Mouse (Mus musculus): ENCODE results near the gene Taf1b. TPM values are rescaled to one million over a fixed set of nuclear protein-coding genes. Genes with fewer than 3 reads are reported as not detected.

Gene Taf1b
- total and polyA plus RNA-seq, 3 experiments: 2.7 to 43.1 (median 38.8) TPM

GRCm38 (mm10) chr12:24580452-24580851, 82.3 kb downstream of the Taf1b start:
- TF ChIP-seq CTCF (IDR thresholded peaks at IDR 0.05; ENCODE audit: low read depth, low read length) (no peak), GATA1 (IDR thresholded peaks at IDR 0.05; ENCODE audit: borderline replicate concordance, low read length) (no peak), TAL1 (conservative IDR thresholded peaks at IDR 0.05; ENCODE audit: low read depth, low read length) (no peak), POLR2AphosphoS5 (IDR thresholded peaks at IDR 0.05; ENCODE audit: insufficient replicate concordance, low read depth, low read length) (no peak), GATA2 (IDR thresholded peaks at IDR 0.05; ENCODE audit: borderline replicate concordance, low read depth, low read length) (no peak)
- Histone ChIP-seq H3K9me3 (replicated peaks) (no peaks in the 10 kb centered on the region), H3K36me3 (replicated peaks) (peaks cover 58% of the 10 kb centered on the region), H3K4me3 (ENCODE audit: low read depth, low read length) (no peak overlapping the region), H3K27me3 (ENCODE audit: insufficient read depth, low read length) (no peaks in the 10 kb centered on the region), H3K4me1 (ENCODE audit: insufficient read depth, low read depth, low read length) (no peaks in the 10 kb centered on the region)
- no peak for DNase-seq (ENCODE audit: low spot score)
- no peak for ATAC-seq (ENCODE audit: extremely low read depth, insufficient number of reproducible peaks, low FRiP score, poor library complexity, severe bottlenecking)

DNA sequence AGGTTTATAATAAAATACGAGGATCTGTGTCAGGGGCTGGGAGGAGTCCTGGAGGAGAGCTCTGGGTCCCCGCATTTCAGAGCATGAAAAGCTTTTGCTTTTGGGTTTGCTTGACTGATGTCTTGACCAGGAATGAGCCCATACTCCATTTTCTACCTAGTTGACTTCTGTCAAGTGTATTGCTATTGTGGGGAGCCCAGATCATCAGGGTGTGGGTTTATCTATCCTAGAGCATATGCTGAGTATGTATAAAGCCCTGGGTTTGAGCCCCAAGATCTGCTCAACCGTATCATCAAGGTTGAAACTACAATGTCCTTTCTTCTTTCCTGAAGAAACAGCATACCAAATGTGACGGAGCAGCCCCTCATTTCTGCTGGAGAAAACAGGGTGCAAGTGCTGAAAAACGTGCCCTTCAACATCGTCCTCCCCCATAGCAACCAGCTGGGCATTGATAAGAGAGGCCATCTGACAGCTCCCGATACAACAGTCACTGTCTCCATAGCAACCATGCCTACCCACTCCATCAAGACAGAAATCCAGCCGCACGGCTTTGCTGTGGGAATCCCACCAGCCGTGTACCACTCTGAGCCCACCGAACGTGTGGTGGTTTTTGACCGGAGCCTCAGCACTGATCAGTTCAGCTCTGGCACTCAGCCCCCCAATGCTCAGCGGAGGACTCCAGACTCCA, 83.0 kb downstream of the Taf1b start:
- Histone ChIP-seq H3K27me3 (ENCODE audit: insufficient read depth, low read length) (no peaks in the 10 kb centered on the region), H3K4me1 (ENCODE audit: insufficient read depth, low read depth, low read length) (no peaks in the 10 kb centered on the region), H3K36me3 (replicated peaks) (peaks cover 57% of the 10 kb centered on the region), H3K4me3 (ENCODE audit: low read depth, low read length) (no peak overlapping the region), H3K9me3 (replicated peaks) (no peaks in the 10 kb centered on the region)
- TF ChIP-seq CTCF (IDR thresholded peaks at IDR 0.05; ENCODE audit: low read depth, low read length) (no peak), POLR2AphosphoS5 (IDR thresholded peaks at IDR 0.05; ENCODE audit: insufficient replicate concordance, low read depth, low read length) (no peak), GATA2 (IDR thresholded peaks at IDR 0.05; ENCODE audit: borderline replicate concordance, low read depth, low read length) (no peak), GATA1 (IDR thresholded peaks at IDR 0.05; ENCODE audit: borderline replicate concordance, low read length) (no peak)
- DNase-seq (ENCODE audit: low spot score): no peak
- ATAC-seq (ENCODE audit: extremely low read depth, insufficient number of reproducible peaks, low FRiP score, poor library complexity, severe bottlenecking): no peak

GRCm38 (mm10) chr12:24583653-24584052, 85.5 kb downstream of the Taf1b start:
- H3K36me3 ChIP-seq (replicated peaks): peaks cover 56% of the 10 kb centered on the region

DNA sequence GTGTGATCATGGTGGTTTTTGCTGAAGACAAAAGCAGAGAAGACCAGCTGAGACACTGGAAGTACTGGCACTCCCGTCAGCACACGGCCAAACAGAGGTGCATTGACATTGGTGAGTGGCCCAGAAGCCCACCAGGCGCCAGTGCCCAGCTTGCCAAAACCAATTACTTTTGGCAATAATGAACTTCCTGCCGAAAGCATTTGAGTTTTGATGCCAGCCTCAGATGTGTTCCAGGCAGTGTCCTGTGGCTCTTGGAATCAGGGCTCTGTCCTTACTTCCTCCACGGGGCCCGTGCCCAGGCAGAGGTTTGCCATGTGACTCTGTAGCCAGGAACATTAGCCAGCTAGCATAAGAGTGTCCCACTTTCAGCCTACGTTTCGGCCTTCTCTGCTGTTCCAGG, 86.7 kb downstream of the Taf1b start:
- no peaks in the 10 kb centered on the region for H3K27me3 ChIP-seq (ENCODE audit: insufficient read depth, low read length)

More at GRCm38 (mm10) chr12:24583653-24584052, 85.5 kb downstream of the Taf1b start:
- Histone ChIP-seq H3K4me3 (ENCODE audit: low read depth, low read length) (no peak overlapping the region), H3K27me3 (ENCODE audit: insufficient read depth, low read length) (no peaks in the 10 kb centered on the region), H3K9me3 (replicated peaks) (no peaks in the 10 kb centered on the region), H3K4me1 (ENCODE audit: insufficient read depth, low read depth, low read length) (no peaks in the 10 kb centered on the region)
- DNase-seq (ENCODE audit: low spot score): no peak
- no peak for TF ChIP-seq GATA2 (IDR thresholded peaks at IDR 0.05; ENCODE audit: borderline replicate concordance, low read depth, low read length)
- no peak for TF ChIP-seq GATA1 (IDR thresholded peaks at IDR 0.05; ENCODE audit: borderline replicate concordance, low read length)
- TF ChIP-seq POLR2AphosphoS5 (IDR thresholded peaks at IDR 0.05; ENCODE audit: insufficient replicate concordance, low read depth, low read length): no peak
- no peak for TF ChIP-seq CTCF (IDR thresholded peaks at IDR 0.05; ENCODE audit: low read depth, low read length)
- TF ChIP-seq TAL1 (conservative IDR thresholded peaks at IDR 0.05; ENCODE audit: low read depth, low read length): no peak
- ATAC-seq (ENCODE audit: extremely low read depth, insufficient number of reproducible peaks, low FRiP score, poor library complexity, severe bottlenecking): no peak

DNA sequence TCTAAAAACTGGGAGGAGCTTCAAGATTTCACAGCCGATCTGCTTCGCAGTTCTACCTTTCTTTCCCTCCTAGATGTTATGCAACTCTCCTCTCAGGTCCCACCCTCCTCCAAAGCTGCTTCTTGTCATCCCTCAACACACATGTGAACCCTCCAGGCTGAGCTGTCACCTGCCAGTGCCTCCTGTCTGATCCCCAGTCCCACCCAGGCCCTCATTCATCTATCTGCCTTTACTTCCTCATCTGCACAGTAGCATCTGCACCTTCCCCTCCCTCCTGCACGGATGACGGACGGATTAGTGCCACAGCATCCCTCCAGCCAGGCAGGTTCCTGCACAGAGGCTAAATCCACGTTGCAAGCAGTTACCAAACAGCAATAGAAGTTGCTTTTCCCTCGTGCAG, 88.0 kb downstream of the Taf1b start:
- no peak for ATAC-seq (ENCODE audit: extremely low read depth, insufficient number of reproducible peaks, low FRiP score, poor library complexity, severe bottlenecking)
- no peak overlapping the region for H3K4me3 ChIP-seq (ENCODE audit: low read depth, low read length)
- no peaks in the 10 kb centered on the region for H3K9me3 ChIP-seq (replicated peaks)
- DNase-seq (ENCODE audit: low spot score): no peak
- TF ChIP-seq POLR2AphosphoS5 (IDR thresholded peaks at IDR 0.05; ENCODE audit: insufficient replicate concordance, low read depth, low read length) (no peak), GATA2 (IDR thresholded peaks at IDR 0.05; ENCODE audit: borderline replicate concordance, low read depth, low read length) (no peak), CTCF (IDR thresholded peaks at IDR 0.05; ENCODE audit: low read depth, low read length) (no peak), TAL1 (conservative IDR thresholded peaks at IDR 0.05; ENCODE audit: low read depth, low read length) (no peak), GATA1 (IDR thresholded peaks at IDR 0.05; ENCODE audit: borderline replicate concordance, low read length) (no peak)
- peaks cover 59% of the 10 kb centered on the region for H3K36me3 ChIP-seq (replicated peaks)
- no peaks in the 10 kb centered on the region for H3K4me1 ChIP-seq (ENCODE audit: insufficient read depth, low read depth, low read length)
- H3K27me3 ChIP-seq (ENCODE audit: insufficient read depth, low read length): no peaks in the 10 kb centered on the region

More for the DNA sequence above, 86.7 kb downstream of the Taf1b start:
- TF ChIP-seq POLR2AphosphoS5 (IDR thresholded peaks at IDR 0.05; ENCODE audit: insufficient replicate concordance, low read depth, low read length) (no peak), GATA1 (IDR thresholded peaks at IDR 0.05; ENCODE audit: borderline replicate concordance, low read length) (no peak), CTCF (IDR thresholded peaks at IDR 0.05; ENCODE audit: low read depth, low read length) (no peak), TAL1 (conservative IDR thresholded peaks at IDR 0.05; ENCODE audit: low read depth, low read length) (no peak), GATA2 (IDR thresholded peaks at IDR 0.05; ENCODE audit: borderline replicate concordance, low read depth, low read length) (no peak)
- Histone ChIP-seq H3K9me3 (replicated peaks) (no peaks in the 10 kb centered on the region), H3K36me3 (replicated peaks) (peaks cover 62% of the 10 kb centered on the region), H3K4me3 (ENCODE audit: low read depth, low read length) (no peak overlapping the region), H3K4me1 (ENCODE audit: insufficient read depth, low read depth, low read length) (no peaks in the 10 kb centered on the region)
- DNase-seq (ENCODE audit: low spot score): no peak
- ATAC-seq (ENCODE audit: extremely low read depth, insufficient number of reproducible peaks, low FRiP score, poor library complexity, severe bottlenecking): no peak

DNA sequence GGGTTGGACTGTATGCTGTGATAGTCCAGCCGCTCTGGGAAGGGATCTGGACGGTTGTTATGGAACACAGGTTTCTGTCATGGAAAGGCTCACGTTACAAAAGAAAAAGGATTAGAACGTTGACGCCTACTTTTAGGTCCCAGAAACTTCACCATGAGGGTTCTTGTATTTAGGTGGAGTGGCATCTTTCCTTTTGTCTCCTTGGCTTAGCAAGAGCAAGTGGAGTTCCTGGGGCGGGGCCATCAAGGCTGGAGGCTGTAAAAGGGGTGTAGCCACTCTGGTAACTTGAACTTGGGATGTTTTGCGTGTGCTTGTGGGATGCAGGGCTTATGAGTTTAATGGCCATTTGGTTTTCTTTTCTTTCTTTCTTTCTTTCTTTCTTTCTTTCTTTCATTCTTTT, 92.2 kb downstream of the Taf1b start:
- no peaks in the 10 kb centered on the region for H3K9me3 ChIP-seq (replicated peaks)
- ATAC-seq (ENCODE audit: extremely low read depth, insufficient number of reproducible peaks, low FRiP score, poor library complexity, severe bottlenecking): no peak
- H3K4me1 ChIP-seq (ENCODE audit: insufficient read depth, low read depth, low read length): peaks cover 15% of the 10 kb centered on the region
- H3K36me3 ChIP-seq (replicated peaks): peaks cover 34% of the 10 kb centered on the region
- DNase-seq (ENCODE audit: low spot score): no peak
- H3K4me3 ChIP-seq (ENCODE audit: low read depth, low read length): no peak overlapping the region
- H3K27me3 ChIP-seq (ENCODE audit: insufficient read depth, low read length): no peaks in the 10 kb centered on the region
- TF ChIP-seq GATA1 (IDR thresholded peaks at IDR 0.05; ENCODE audit: borderline replicate concordance, low read length): no peak

Measured in G1E (cell line).